Mouse (Mus musculus) spleen, adult 2 months (tissue): ENCODE measurements at regions not wholly inside any gene's neighbourhood (a gene's known extent, or its start where the extent isn't known, plus 50 kb on each side); places are given as distances from the start of the nearest gene placed in this dataset.

Experiments
- CTCF ChIP-seq: fragments of 200-500 bp; IDR thresholded peaks from 2 replicates; pipeline ENCODE4 v1.5.1; 2011; ENCODE audit warnings: mild to moderate bottlenecking, inconsistent platforms; ENCODE audit not compliant: insufficient read depth, insufficient read length, insufficient replicate concordance; ENCODE audit errors: extremely low read depth
- POLR2A ChIP-seq: fragments of 200-500 bp; IDR thresholded peaks from 2 replicates; pipeline ENCODE4 v1.6.1; 2011; ENCODE audit warnings: low read depth, low read length, inconsistent platforms

GRCm38 (mm10) chr9:87954941-87955340, 223.9 kb upstream of the Tbx18 start:
- no peak for TF ChIP-seq CTCF
- TF ChIP-seq POLR2A: no peak
